Mouse (Mus musculus): Measurements from ENCODE around the gene Slc25a53. TPM values are rescaled to one million over a fixed set of nuclear protein-coding genes. Genes with fewer than 3 reads are reported as not detected.
A peak's percentile ranks its signal among the peaks of the same experiment; 100 is the strongest.

Slc25a53 gene
- 1 to 10 TPM; 1.8 to 4.0 TPM for total RNA-seq (2021)
- long read RNA-seq, experiment 1, partial matches to known transcripts = 0 of 1 reads
- long read RNA-seq, experiment 1, other reads (novel, unspliced or antisense) = 0 of 1 reads
- long read RNA-seq, experiment 2, partial matches to known transcripts = 0 of 1 reads
- long read RNA-seq, experiment 2, other reads (novel, unspliced or antisense) = 1 of 1 reads

DNA sequence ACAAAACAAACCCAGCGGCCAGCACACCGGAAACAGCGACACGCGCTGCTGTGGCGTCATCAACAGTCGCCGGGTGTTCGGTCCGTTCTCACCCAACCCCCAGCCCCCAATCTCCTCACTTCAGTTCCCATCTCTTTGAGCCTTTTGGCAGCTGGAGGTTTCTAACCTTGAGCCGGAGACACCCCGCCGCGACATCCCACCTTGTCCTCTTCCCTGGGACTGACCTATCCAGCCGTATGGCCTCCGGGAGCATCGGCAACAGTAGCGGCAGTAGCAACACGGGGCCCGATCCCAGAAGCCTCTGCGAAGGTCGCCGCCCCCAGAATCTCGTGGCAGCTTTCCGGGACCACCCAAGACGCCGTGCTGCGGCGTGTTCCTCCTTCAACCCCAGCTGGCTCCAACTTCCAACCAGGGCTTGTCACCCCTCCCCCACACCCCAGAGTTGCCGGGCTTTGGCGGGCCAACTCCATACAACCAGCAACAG, at the start of gene Slc25a53:
Gene Slc25a53 (minus strand): TSS at position 303 of the 484 bp plus-strand sequence.
- no peak for TF ChIP-seq CTCF (IDR thresholded peaks at IDR 0.05)
- Histone ChIP-seq H3K27ac (peak within 1 kb of the TSS; percentile 93), H3K4me3 (peak within 1 kb of the TSS; percentile 82)
- DNase-seq = peak; percentile 87
- intact Hi-C loops (cut with DNase I) = no loop called here

GRCm38 (mm10) chrX:137063202-137063601, 25.1 kb upstream of the Slc25a53 start:
- Histone ChIP-seq H3K27ac (no peak overlapping the region), H3K4me3 (no peak overlapping the region)
- no peak for DNase-seq
- TF ChIP-seq CTCF (IDR thresholded peaks at IDR 0.05) = no peak
- intact Hi-C loops (cut with DNase I) = no loop called here

DNA sequence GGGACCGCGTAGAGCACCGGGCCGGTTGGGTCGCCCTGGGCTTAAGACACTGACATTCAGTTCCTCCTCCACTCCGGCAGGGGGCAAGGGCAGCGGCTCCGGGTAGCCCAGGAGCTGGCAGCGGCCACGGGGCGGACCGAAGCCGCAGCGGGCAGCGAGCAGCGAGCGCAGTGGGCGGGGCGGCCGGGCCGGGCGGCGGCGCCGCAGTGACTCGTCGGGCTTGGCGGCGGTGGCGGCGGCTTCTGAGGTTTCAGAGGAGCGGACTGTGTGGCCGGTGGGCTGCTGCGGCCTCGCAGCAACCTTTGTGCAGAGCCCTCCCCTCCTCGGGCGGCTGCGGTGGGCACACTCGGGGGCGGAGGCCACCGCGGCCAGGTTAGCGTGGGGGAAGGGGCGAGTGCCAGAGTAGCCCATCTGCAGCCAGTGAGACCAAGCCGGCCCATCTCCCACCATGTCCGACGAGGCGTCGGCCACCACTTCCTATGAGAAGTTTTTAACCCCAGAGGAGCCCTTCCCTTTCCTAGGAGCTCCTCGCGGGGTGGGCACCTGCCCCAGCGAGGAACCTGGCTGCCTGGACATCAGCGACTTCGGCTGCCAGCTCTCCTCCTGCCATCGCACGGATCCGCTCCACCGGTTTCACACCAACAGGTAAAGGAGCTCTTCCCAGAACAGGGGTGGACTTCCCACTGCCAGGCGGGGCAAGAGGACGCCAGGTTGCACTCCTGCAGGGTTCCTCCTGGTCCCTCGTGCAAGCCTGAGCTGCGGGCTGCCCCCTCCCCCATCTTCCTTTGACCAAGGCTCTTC, 11.5 kb upstream of the Slc25a53 start, which contains the start of gene Fam199x:
Gene Fam199x (plus strand): TSS at position 170 of the 801 bp plus-strand sequence.
- Histone ChIP-seq H3K4me3 (peak within 1 kb of the TSS; percentile 91), H3K27ac (peak within 1 kb of the TSS; percentile 87)
- intact Hi-C loops (cut with DNase I) = loop anchor here (10.0 kb wide), 1 partner anchor 305 kb away; the partner anchor contains the start of gene Morf4l2
- peak; percentile 91 for DNase-seq
- peak; percentile 69 for TF ChIP-seq CTCF (IDR thresholded peaks at IDR 0.05)

- intact Hi-C loops (cut with DNase I) = loop anchor here (10.0 kb wide), 1 partner anchor 304 kb away; the partner anchor contains the start of gene Morf4l2
- DNase-seq = no peak
- Histone ChIP-seq H3K27ac (peak overlapping the region; percentile 87), H3K4me3 (peak overlapping the region; percentile 91)
- TF ChIP-seq CTCF (IDR thresholded peaks at IDR 0.05) = no peak
These were observed 10.9 kb upstream of the Slc25a53 start for GRCm38 (mm10) chrX:137049060-137049424.

- no peak for TF ChIP-seq CTCF (IDR thresholded peaks at IDR 0.05)
- intact Hi-C loops (cut with DNase I) = no loop called here
- no peak for DNase-seq
- peak overlapping the region; percentile 93 for H3K27ac ChIP-seq
- peak overlapping the region; percentile 82 for H3K4me3 ChIP-seq
These were observed 400 bp upstream of the Slc25a53 start for GRCm38 (mm10) chrX:137038502-137038901.

- H3K27ac ChIP-seq = peak overlapping the region; percentile 93
- no peak for DNase-seq
- TF ChIP-seq CTCF (IDR thresholded peaks at IDR 0.05) = no peak
- intact Hi-C loops (cut with DNase I) = no loop called here
- H3K4me3 ChIP-seq = peak overlapping the region; percentile 82
These were observed 567 bp downstream of the Slc25a53 start for GRCm38 (mm10) chrX:137037470-137037999.

DNA sequence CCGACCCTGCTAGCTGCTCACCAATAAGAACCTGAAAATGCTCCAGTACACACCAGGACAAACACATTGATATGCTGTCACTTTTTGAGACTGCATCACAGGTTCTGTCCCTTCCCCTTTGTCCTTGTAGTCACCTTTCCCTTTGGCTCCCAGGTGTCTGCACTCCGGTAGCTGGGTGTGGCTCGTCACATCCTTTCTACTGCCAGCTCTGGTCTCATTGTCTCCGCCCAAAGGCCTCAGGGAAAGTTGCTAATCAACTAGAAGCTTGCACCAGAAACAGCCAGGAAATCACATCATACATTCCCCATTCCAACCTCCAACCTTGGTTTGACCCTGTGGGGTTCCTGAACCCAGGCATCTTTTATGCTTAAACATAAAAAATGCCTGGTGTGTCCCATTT, 3.8 kb downstream of the Slc25a53 start:
- DNase-seq = no peak
- no peak for TF ChIP-seq CTCF (IDR thresholded peaks at IDR 0.05)
- no peak overlapping the region for H3K4me3 ChIP-seq
- intact Hi-C loops (cut with DNase I) = no loop called here
- H3K27ac ChIP-seq = no peak overlapping the region

GRCm38 (mm10) chrX:137031726-137032125, 6.4 kb downstream of the Slc25a53 start:
- no peak overlapping the region for H3K27ac ChIP-seq
- no peak for TF ChIP-seq CTCF (IDR thresholded peaks at IDR 0.05)
- intact Hi-C loops (cut with DNase I) = no loop called here
- no peak overlapping the region for H3K4me3 ChIP-seq
- no peak for DNase-seq

DNA sequence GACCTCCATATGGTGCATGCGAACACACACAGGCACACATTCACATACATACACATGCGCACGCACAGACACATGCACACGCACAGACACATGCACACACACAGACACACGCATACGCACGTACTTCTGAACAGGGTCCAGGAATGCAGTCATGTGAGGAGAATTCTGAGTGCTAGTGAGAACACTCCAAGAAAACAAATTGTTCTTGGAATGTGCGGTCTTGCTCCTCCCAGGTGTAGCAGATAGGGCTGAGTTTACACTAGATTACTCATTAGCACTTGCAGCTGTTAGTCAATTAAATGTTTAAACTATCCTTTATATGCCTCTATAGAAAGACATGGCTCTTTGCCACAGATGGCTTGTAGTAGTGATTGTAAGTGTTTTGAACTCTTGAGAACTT, 7.2 kb downstream of the Slc25a53 start:
- no peak overlapping the region for H3K27ac ChIP-seq
- H3K4me3 ChIP-seq = no peak overlapping the region
- no peak for DNase-seq
- intact Hi-C loops (cut with DNase I) = no loop called here
- no peak for TF ChIP-seq CTCF (IDR thresholded peaks at IDR 0.05)

GRCm38 (mm10) chrX:137019310-137019709, 18.8 kb downstream of the Slc25a53 start:
- DNase-seq = peak; percentile 50
- intact Hi-C loops (cut with DNase I) = loop anchor here (5.0 kb wide), 1 partner anchor 277 kb away; the partner anchor contains the start of gene Morf4l2
- peak; percentile 71 for TF ChIP-seq CTCF (IDR thresholded peaks at IDR 0.05)

DNA sequence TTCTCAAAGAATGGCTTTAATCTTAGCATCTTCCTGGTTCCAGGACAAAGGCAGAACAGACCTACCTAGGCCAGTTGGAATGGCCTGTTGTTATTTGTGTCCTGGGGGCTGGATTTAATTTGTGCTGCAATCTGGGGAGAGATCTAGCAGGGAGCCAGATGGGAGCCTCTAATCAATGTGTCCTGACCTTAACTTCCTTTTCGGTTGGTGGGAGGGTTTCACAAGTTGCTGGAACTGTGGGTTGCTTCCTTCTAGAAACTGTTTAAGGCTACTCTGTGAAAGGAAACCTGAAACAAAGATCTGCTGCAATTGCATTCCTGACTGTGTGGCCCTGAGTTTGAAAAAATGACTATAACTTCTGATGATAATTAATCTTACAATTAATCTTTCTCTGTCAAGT, 20.4 kb downstream of the Slc25a53 start:
- DNase-seq = no peak
- no peak for TF ChIP-seq CTCF (IDR thresholded peaks at IDR 0.05)
- Histone ChIP-seq H3K27ac (no peak overlapping the region), H3K4me3 (no peak overlapping the region)
- intact Hi-C loops (cut with DNase I) = loop anchor here (5.0 kb wide), 1 partner anchor 275 kb away; the partner anchor contains the start of gene Morf4l2

More at GRCm38 (mm10) chrX:137019310-137019709, 18.8 kb downstream of the Slc25a53 start:
- Histone ChIP-seq H3K27ac (no peak overlapping the region), H3K4me3 (no peak overlapping the region)

DNA sequence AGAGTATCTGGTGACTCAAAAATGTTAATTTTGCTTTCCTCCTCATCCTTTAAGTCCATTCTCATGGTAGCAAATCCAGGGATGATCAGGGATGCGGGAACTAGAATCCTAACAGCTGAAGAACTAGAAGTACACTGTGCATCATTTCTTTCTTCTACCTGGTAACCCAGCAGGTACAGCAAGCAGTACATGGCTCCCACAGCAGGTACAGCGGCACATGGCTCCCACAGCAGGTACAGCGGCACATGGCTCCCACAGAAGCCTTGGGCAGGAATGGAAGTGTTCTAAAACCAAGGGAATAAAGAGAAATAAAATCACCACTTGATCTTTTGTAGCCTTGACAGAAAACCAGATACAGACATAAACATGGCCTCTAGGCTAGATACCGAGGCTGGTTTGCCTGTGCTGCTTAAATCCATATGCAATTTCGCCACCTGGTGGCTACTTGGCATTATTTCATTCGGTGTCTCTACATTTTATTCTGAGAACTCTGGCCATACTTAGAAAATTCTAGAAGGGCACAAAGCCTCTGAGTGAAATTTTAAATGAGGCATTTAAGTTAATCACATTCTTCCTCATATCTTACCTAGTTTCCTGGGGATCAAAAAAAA, 22.9 kb downstream of the Slc25a53 start:
- intact Hi-C loops (cut with DNase I) = loop anchor here (5.0 kb wide), 1 partner anchor 273 kb away; the partner anchor contains the start of gene Morf4l2
- peak; percentile 64 for TF ChIP-seq CTCF (IDR thresholded peaks at IDR 0.05)

More for the DNA sequence above, 22.9 kb downstream of the Slc25a53 start:
- DNase-seq = peak; percentile 40
- Histone ChIP-seq H3K4me3 (no peak overlapping the region), H3K27ac (no peak overlapping the region)

Data from gastrocnemius, adult 2 months (tissue).